Mouse (Mus musculus) hindbrain, embryonic 10.5 days (tissue): ENCODE results near the gene Ddc. TPM values are rescaled to one million over a fixed set of nuclear protein-coding genes. Genes with fewer than 3 reads are reported as not detected.

Experiments used
- DNase-seq: peaks from one replicate; pipeline ENCODE4 v3.0.0-alpha.2; 2017; ENCODE audit warnings: low spot score
- H3K27ac ChIP-seq: fragments of 300-500 bp; sonication (generic); 2 replicates; pipeline ENCODE4 v1.5.1; 2016; ENCODE audit warnings: mild to moderate bottlenecking, moderate library complexity
- H3K27me3 ChIP-seq: fragments of 300-500 bp; sonication (generic); 2 replicates; pipeline ENCODE4 v1.6.1; 2016; ENCODE audit warnings: mild to moderate bottlenecking; ENCODE audit not compliant: poor library complexity, insufficient read depth, severe bottlenecking
- H3K36me3 ChIP-seq: fragments of 300-500 bp; sonication (generic); 2 replicates; pipeline ENCODE4 v1.6.1; 2016; ENCODE audit warnings: mild to moderate bottlenecking, moderate library complexity
- H3K4me1 ChIP-seq: fragments of 300-500 bp; sonication (generic); replicated peaks from 2 replicates; pipeline ENCODE4 v1.6.1; 2016; ENCODE audit warnings: mild to moderate bottlenecking
- H3K4me3 ChIP-seq: fragments of 300-500 bp; sonication (generic); 2 replicates; pipeline ENCODE4 v1.5.1; 2016; ENCODE audit warnings: mild to moderate bottlenecking, moderate library complexity
- H3K9me3 ChIP-seq: fragments of 300-500 bp; sonication (generic); 2 replicates; pipeline ENCODE4 v1.6.1; 2016; ENCODE audit warnings: mild to moderate bottlenecking, moderate library complexity
- WGBS: fragments of 180-500 bp; shearing (Covaris S2); methylation state at CpG from one replicate; pipeline ENCODE4 v1.1.7; 2016; 5-methylcytosine and 5-hydroxymethylcytosine counted together
- polyA plus RNA-seq: library from polyadenylated mRNA; unstranded; fragments of >200 nt; fragmentation: Nextera tagmentation; extraction: Ambion mirVana; gene quantifications from 2 replicates; pipeline ENCODE4 v1.2.1, GENCODE M21; 2016

Gene Ddc
- polyA plus RNA-seq, 1 experiment from 2014 or later = 10.2 TPM

- H3K4me3 ChIP-seq = no peak overlapping the region
- H3K4me1 ChIP-seq = peaks cover 52% of the 10 kb centered on the region
- no peak for DNase-seq
- no peaks in the 10 kb centered on the region for H3K27me3 ChIP-seq
- no peaks in the 10 kb centered on the region for H3K9me3 ChIP-seq
- 77% methylated on average over 13 of the region's 13 CpGs for WGBS
- peak overlapping the region; percentile 69; the same call in 1 of the 2 replicates for H3K27ac ChIP-seq
- H3K36me3 ChIP-seq = no peaks in the 10 kb centered on the region
These were observed 48.2 kb downstream of the Ddc start for GRCm38 (mm10) chr11:11849513-11850311.

GRCm38 (mm10) chr11:11848467-11848866 is 49.5 kb downstream of the Ddc start:
- DNase-seq = no peak
- Histone ChIP-seq H3K4me3 (no peak overlapping the region), H3K4me1 (peaks cover 52% of the 10 kb centered on the region), H3K27me3 (no peaks in the 10 kb centered on the region), H3K36me3 (no peaks in the 10 kb centered on the region), H3K9me3 (no peaks in the 10 kb centered on the region), H3K27ac (peak overlapping the region; percentile 50; the same call in 1 of the 2 replicates)
- 94% methylated on average over 4 of the region's 4 CpGs for whole genome bisulfite sequencing

GRCm38 (mm10) chr11:11845044-11845443 is 52.9 kb downstream of the Ddc start:
- DNase-seq = no peak
- H3K36me3 ChIP-seq = no peaks in the 10 kb centered on the region
- H3K27me3 ChIP-seq = no peaks in the 10 kb centered on the region
- peaks cover 28% of the 10 kb centered on the region for H3K4me1 ChIP-seq
- no peak overlapping the region for H3K4me3 ChIP-seq
- no peaks in the 10 kb centered on the region for H3K9me3 ChIP-seq
- WGBS = 60% methylated on average over 8 of the region's 8 CpGs
- peak overlapping the region; percentile 80 for H3K27ac ChIP-seq

GRCm38 (mm10) chr11:11844367-11844971 is 53.5 kb downstream of the Ddc start:
- WGBS = 57% methylated on average over 13 of the region's 13 CpGs
- peaks cover 24% of the 10 kb centered on the region for H3K4me1 ChIP-seq
- no peaks in the 10 kb centered on the region for H3K27me3 ChIP-seq
- H3K9me3 ChIP-seq = no peaks in the 10 kb centered on the region
- peak; percentile 49 for DNase-seq
- H3K36me3 ChIP-seq = no peaks in the 10 kb centered on the region
- peak overlapping the region; percentile 80 for H3K27ac ChIP-seq
- H3K4me3 ChIP-seq = no peak overlapping the region

- Histone ChIP-seq H3K36me3 (no peaks in the 10 kb centered on the region), H3K9me3 (no peaks in the 10 kb centered on the region), H3K27ac (no peak overlapping the region), H3K4me1 (peaks cover 42% of the 10 kb centered on the region), H3K27me3 (no peaks in the 10 kb centered on the region), H3K4me3 (no peak overlapping the region)
- WGBS = 86% methylated on average over 4 of the region's 4 CpGs
- no peak for DNase-seq
These were observed 56.4 kb downstream of the Ddc start for GRCm38 (mm10) chr11:11841590-11841989.

- no peaks in the 10 kb centered on the region for H3K9me3 ChIP-seq
- 88% methylated on average over 2 of the region's 2 CpGs for WGBS
- H3K4me1 ChIP-seq = peaks cover 49% of the 10 kb centered on the region
- H3K4me3 ChIP-seq = no peak overlapping the region
- no peak for DNase-seq
- H3K36me3 ChIP-seq = no peaks in the 10 kb centered on the region
- no peaks in the 10 kb centered on the region for H3K27me3 ChIP-seq
- H3K27ac ChIP-seq = no peak overlapping the region
These were observed 57.2 kb downstream of the Ddc start for GRCm38 (mm10) chr11:11840746-11841145.

GRCm38 (mm10) chr11:11839874-11840273 is 58.1 kb downstream of the Ddc start:
- no peak for DNase-seq
- H3K4me3 ChIP-seq = no peak overlapping the region
- H3K27ac ChIP-seq = peak overlapping the region; percentile 62; the same call in 1 of the 2 replicates
- no peaks in the 10 kb centered on the region for H3K9me3 ChIP-seq
- H3K36me3 ChIP-seq = no peaks in the 10 kb centered on the region
- no peaks in the 10 kb centered on the region for H3K27me3 ChIP-seq
- WGBS = 91% methylated on average over 7 of the region's 7 CpGs
- peaks cover 47% of the 10 kb centered on the region for H3K4me1 ChIP-seq

GRCm38 (mm10) chr11:11837384-11837783 is 60.6 kb downstream of the Ddc start:
- Histone ChIP-seq H3K27ac (peak overlapping the region; percentile 67), H3K4me1 (peaks cover 48% of the 10 kb centered on the region), H3K4me3 (no peak overlapping the region), H3K27me3 (no peaks in the 10 kb centered on the region), H3K36me3 (no peaks in the 10 kb centered on the region), H3K9me3 (no peaks in the 10 kb centered on the region)
- WGBS = 85% methylated on average over 5 of the region's 5 CpGs
- DNase-seq = no peak

GRCm38 (mm10) chr11:11836713-11837370 is 61.1 kb downstream of the Ddc start:
- H3K4me3 ChIP-seq = no peak overlapping the region
- peaks cover 53% of the 10 kb centered on the region for H3K4me1 ChIP-seq
- H3K27me3 ChIP-seq = no peaks in the 10 kb centered on the region
- H3K9me3 ChIP-seq = no peaks in the 10 kb centered on the region
- DNase-seq = peak; percentile 34
- peak overlapping the region; percentile 67 for H3K27ac ChIP-seq
- WGBS = 48% methylated on average over 18 of the region's 18 CpGs
- H3K36me3 ChIP-seq = no peaks in the 10 kb centered on the region

- Histone ChIP-seq H3K36me3 (no peaks in the 10 kb centered on the region), H3K27ac (peak overlapping the region; percentile 67), H3K4me1 (peaks cover 59% of the 10 kb centered on the region), H3K4me3 (no peak overlapping the region), H3K9me3 (no peaks in the 10 kb centered on the region), H3K27me3 (no peaks in the 10 kb centered on the region)
- 60% methylated on average over 8 of the region's 8 CpGs for WGBS
- DNase-seq = no peak
These were observed 61.7 kb downstream of the Ddc start for GRCm38 (mm10) chr11:11836262-11836661.

- WGBS = 82% methylated on average over 4 of the region's 4 CpGs
- peaks cover 64% of the 10 kb centered on the region for H3K4me1 ChIP-seq
- H3K27me3 ChIP-seq = no peaks in the 10 kb centered on the region
- peak overlapping the region; percentile 67 for H3K27ac ChIP-seq
- H3K36me3 ChIP-seq = no peaks in the 10 kb centered on the region
- no peak for DNase-seq
- H3K9me3 ChIP-seq = no peaks in the 10 kb centered on the region
- H3K4me3 ChIP-seq = no peak overlapping the region
These were observed 62.2 kb downstream of the Ddc start for GRCm38 (mm10) chr11:11835791-11836190.

- H3K9me3 ChIP-seq = no peaks in the 10 kb centered on the region
- no peak overlapping the region for H3K4me3 ChIP-seq
- no peak for DNase-seq
- H3K27me3 ChIP-seq = no peaks in the 10 kb centered on the region
- peak overlapping the region; percentile 67; the same call in 1 of the 2 replicates for H3K27ac ChIP-seq
- WGBS = 46% methylated on average over 6 of the region's 6 CpGs
- peaks cover 68% of the 10 kb centered on the region for H3K4me1 ChIP-seq
- H3K36me3 ChIP-seq = no peaks in the 10 kb centered on the region
These were observed 62.6 kb downstream of the Ddc start for GRCm38 (mm10) chr11:11835361-11835760.

GRCm38 (mm10) chr11:11833100-11833499 is 64.8 kb downstream of the Ddc start:
- Histone ChIP-seq H3K27ac (peak overlapping the region; percentile 88), H3K9me3 (no peaks in the 10 kb centered on the region), H3K4me1 (peaks cover 88% of the 10 kb centered on the region), H3K4me3 (no peak overlapping the region), H3K36me3 (no peaks in the 10 kb centered on the region), H3K27me3 (no peaks in the 10 kb centered on the region)
- WGBS = 19% methylated on average over 8 of the region's 8 CpGs
- peak; percentile 58 for DNase-seq
